Mouse (Mus musculus) intestine, embryonic 14.5 days (tissue): ENCODE data around the gene Trp53rka. TPM values are rescaled to one million over a fixed set of nuclear protein-coding genes. Genes with fewer than 3 reads are reported as not detected.

Source experiments
- ATAC-seq: fragments of 200-750 bp; cut with Nextera tagmentation; replicated peaks from 2 replicates; pipeline ENCODE4 v1.8.0; 2017; ENCODE audit warnings: low read depth, moderate number of reproducible peaks, moderate TSS enrichment, moderate library complexity; ENCODE audit not compliant: low FRiP score, low TSS enrichment
- DNase-seq: peaks from one replicate; pipeline ENCODE4 v3.0.0-alpha.2; 2018; ENCODE audit warnings: low spot score
- H3K27ac ChIP-seq: fragments of 300-500 bp; sonication (generic); 2 replicates; pipeline ENCODE4 v1.5.1; 2014; ENCODE audit warnings: low read depth, mild to moderate bottlenecking, control low read depth
- H3K27me3 ChIP-seq: fragments of 300-500 bp; sonication (generic); replicated peaks from 2 replicates; pipeline ENCODE4 v1.6.1; 2014; ENCODE audit warnings: low read length, control low read depth; ENCODE audit not compliant: control insufficient read depth, insufficient read depth
- H3K36me3 ChIP-seq: fragments of 300-500 bp; sonication (generic); 2 replicates; pipeline ENCODE4 v1.6.1; 2014; ENCODE audit warnings: low read length, control low read depth; ENCODE audit not compliant: control insufficient read depth, insufficient read depth
- H3K4me1 ChIP-seq: fragments of 300-500 bp; sonication (generic); replicated peaks from 2 replicates; pipeline ENCODE4 v1.6.1; 2014; ENCODE audit warnings: low read length, control low read depth, mixed read lengths; ENCODE audit not compliant: control insufficient read depth, insufficient read depth
- H3K4me2 ChIP-seq: fragments of 300-500 bp; sonication (generic); 2 replicates; pipeline ENCODE4 v1.6.1; 2014; ENCODE audit warnings: low read length
- H3K4me3 ChIP-seq: fragments of 300-500 bp; sonication (generic); 2 replicates; pipeline ENCODE4 v1.5.1; 2014; ENCODE audit warnings: low read depth, low read length, control low read depth, mixed read lengths
- H3K9ac ChIP-seq: fragments of 300-500 bp; sonication (generic); 2 replicates; pipeline ENCODE4 v1.6.1; 2014; ENCODE audit warnings: mild to moderate bottlenecking, low read length
- H3K9me3 ChIP-seq: fragments of 300-500 bp; sonication (generic); 2 replicates; pipeline ENCODE4 v1.6.1; 2016; ENCODE audit warnings: low read length, control low read depth; ENCODE audit not compliant: control insufficient read depth
- WGBS: fragments of 180-500 bp; shearing (Covaris S2); extraction: QIAGEN DNeasy Blood & Tissue Kit; methylation state at CpG from one replicate; pipeline ENCODE4 v1.1.7; 2014; 5-methylcytosine and 5-hydroxymethylcytosine counted together
- polyA plus RNA-seq: library from polyadenylated mRNA; unstranded; fragments of >200 nt; fragmentation: Nextera tagmentation; extraction: Ambion mirVana; gene quantifications from 2 replicates; pipeline ENCODE4 v1.2.1, GENCODE M21; 2014

Gene Trp53rka
- 35.4 and 37.1 TPM in 2 replicates for polyA plus RNA-seq

DNA sequence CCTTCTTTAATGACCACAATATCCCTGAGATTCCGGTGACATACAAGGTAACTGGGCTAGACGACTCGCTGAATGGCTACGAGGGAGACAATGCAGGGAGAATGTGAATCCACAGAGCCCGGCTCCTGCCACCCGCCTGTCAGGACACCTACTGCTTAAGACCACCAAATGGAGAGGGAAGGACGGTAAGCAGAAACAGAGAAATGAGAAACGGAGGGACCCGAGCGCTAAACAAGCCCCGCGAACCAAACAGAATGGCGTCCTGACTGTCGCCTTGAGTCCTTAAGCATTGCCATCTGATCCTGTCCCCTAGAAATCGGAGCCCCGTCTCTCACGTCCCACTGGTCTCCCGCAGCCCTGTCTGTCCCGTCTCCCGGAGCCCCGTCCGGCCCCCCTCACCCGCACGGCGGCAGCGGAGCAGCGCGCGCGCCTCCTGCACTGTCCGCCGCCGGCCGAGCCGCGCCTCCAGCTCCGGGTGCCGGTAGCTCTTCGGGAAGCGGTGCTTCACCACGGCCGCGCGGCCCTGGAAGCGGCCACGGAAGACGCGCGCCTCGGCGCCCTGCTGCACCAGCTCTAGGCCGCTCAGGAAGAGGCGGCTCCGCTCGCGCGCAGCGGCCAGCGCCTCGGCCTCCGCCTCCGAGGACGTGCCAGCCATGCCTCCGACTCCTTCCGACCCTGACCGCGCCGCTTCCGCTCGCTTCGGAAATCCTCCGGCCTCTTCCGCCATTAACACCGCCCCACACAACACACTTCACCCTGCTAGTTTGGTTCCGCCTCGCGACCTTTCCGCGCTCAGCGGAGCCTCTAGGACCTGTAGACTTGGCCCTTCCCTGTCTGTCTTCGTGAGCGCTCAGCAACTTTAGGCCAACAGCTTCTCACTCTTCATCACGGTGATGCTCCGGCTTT, at the start of gene Trp53rka:
Trp53rka (minus strand) TSS at position 677 of the 906 bp plus-strand sequence.
- peaks cover 3% of the 10 kb centered on the region; the same call in 1 of the 2 replicates for H3K4me1 ChIP-seq
- H3K9me3 ChIP-seq = no peaks in the 10 kb centered on the region
- peaks cover 28% of the 10 kb centered on the region for H3K36me3 ChIP-seq
- WGBS = under 1% methylated on average over 64 of the region's 84 CpGs
- peak; percentile 89 for ATAC-seq
- H3K9ac ChIP-seq = peak within 1 kb of the TSS; percentile 74
- peak within 1 kb of the TSS; percentile 85 for H3K4me2 ChIP-seq
- 0 out of 2 replicates have a peak within 1 kb of the TSS, but pooled peaks have one; percentile 51 for H3K27ac ChIP-seq
- H3K4me3 ChIP-seq = peak within 1 kb of the TSS; percentile 74
- peak; percentile 88 for DNase-seq
- H3K27me3 ChIP-seq = no peaks in the 10 kb centered on the region

DNA sequence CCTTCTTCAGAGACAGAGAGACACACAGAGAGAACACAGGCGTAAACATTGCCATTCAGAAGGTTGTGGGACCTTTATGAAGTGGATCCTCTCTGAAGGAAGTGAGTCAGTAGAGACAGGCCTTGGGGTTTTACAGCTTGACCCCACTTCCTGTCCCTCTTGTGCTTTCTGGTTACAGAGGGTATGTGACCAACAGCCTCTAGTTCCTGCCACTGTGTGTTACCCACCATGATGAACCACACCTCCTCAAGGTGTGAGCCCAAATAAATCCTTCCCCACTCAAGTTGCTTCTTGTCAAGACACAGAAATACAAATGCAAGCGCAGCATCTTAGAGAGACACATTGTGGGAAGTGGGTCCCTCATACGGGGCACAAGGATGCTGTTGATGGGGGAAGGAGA, 47.9 kb upstream of the Trp53rka start:
- 74% methylated on average over 3 of the region's 3 CpGs for WGBS
- H3K4me2 ChIP-seq = no peak overlapping the region
- ATAC-seq = no peak
- no peaks in the 10 kb centered on the region for H3K36me3 ChIP-seq
- no peak overlapping the region for H3K9ac ChIP-seq
- H3K4me1 ChIP-seq = no peaks in the 10 kb centered on the region
- H3K27me3 ChIP-seq = no peaks in the 10 kb centered on the region
- H3K9me3 ChIP-seq = no peaks in the 10 kb centered on the region
- DNase-seq = no peak
- H3K27ac ChIP-seq = no peak overlapping the region
- H3K4me3 ChIP-seq = no peak overlapping the region

DNA sequence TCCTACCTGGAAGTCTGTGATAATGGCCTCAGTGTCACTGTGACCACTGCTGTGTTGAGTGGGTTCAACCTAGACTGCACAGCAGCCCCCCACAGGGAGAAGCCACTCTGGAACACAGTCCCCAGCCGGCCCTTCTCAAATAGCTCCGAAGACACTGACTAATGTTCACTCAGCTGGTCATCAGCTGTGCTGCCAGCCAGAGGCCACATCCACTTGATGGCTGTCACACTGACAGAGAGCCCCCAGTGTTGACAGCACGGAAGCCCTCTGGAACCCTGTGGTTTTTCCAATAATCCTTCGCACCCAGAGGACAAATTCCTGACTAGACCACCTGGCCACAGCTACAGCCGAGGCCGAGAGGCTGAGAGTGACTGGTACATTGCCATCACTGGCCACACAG, 40.7 kb upstream of the Trp53rka start:
- no peak for ATAC-seq
- no peaks in the 10 kb centered on the region for H3K36me3 ChIP-seq
- no peak for DNase-seq
- H3K4me2 ChIP-seq = no peak overlapping the region
- H3K4me1 ChIP-seq = no peaks in the 10 kb centered on the region
- no peaks in the 10 kb centered on the region for H3K27me3 ChIP-seq
- no peak overlapping the region for H3K4me3 ChIP-seq
- H3K27ac ChIP-seq = no peak overlapping the region
- 76% methylated on average over 6 of the region's 6 CpGs for WGBS
- no peaks in the 10 kb centered on the region for H3K9me3 ChIP-seq
- no peak overlapping the region for H3K9ac ChIP-seq

DNA sequence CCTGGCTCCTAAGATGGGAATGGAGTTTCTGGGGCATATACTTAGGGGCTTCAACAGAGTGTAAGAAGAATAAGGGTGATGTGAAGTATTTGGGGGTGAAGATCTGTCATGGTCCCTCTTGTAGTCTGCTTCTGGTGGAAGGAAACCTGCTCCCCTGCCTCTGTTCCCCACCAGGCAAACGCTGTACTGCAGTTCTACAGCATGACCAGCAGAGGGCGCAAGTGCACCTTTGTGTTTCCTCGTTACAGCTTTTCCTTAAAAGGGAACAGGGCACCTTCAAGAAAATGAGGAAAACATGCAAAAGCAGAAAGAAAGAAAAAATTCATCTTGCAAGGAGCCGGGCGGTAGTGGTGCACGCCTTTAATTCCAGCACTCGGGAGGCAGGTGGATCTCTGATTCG, 36.0 kb upstream of the Trp53rka start:
- no peak overlapping the region for H3K4me3 ChIP-seq
- ATAC-seq = no peak
- no peaks in the 10 kb centered on the region for H3K27me3 ChIP-seq
- no peaks in the 10 kb centered on the region for H3K36me3 ChIP-seq
- H3K4me2 ChIP-seq = no peak overlapping the region
- no peaks in the 10 kb centered on the region for H3K9me3 ChIP-seq
- no peaks in the 10 kb centered on the region for H3K4me1 ChIP-seq
- WGBS = 17% methylated on average over 8 of the region's 8 CpGs
- H3K9ac ChIP-seq = no peak overlapping the region
- DNase-seq = peak; percentile 90
- H3K27ac ChIP-seq = no peak overlapping the region

DNA sequence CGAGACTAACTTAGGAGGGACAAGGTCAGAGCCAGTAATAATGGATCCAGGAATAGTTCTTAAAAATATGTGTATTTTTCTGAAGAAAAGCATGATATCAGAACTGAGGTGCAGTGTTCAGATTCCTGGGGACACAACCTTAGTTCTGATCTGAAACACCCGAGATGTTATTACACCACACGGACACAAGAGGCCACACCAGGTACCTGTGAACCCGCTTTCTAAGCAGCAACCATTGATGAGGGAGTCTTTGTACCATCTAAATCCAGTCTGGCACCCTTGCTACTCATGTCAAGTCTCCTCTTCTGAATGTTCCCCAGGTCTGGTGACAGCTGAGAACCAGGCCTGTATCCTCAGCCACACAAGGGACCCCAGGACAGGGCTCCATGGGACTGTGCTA, 32.5 kb upstream of the Trp53rka start:
- no peak for ATAC-seq
- H3K27ac ChIP-seq = no peak overlapping the region
- no peaks in the 10 kb centered on the region for H3K4me1 ChIP-seq
- 46% methylated on average over 4 of the region's 4 CpGs for WGBS
- no peaks in the 10 kb centered on the region for H3K36me3 ChIP-seq
- H3K4me2 ChIP-seq = no peak overlapping the region
- no peak for DNase-seq
- H3K4me3 ChIP-seq = no peak overlapping the region
- H3K9me3 ChIP-seq = 0 out of 2 replicates have a peak, but pooled peaks cover 3% of the 10 kb centered on the region
- no peaks in the 10 kb centered on the region for H3K27me3 ChIP-seq
- H3K9ac ChIP-seq = no peak overlapping the region

DNA sequence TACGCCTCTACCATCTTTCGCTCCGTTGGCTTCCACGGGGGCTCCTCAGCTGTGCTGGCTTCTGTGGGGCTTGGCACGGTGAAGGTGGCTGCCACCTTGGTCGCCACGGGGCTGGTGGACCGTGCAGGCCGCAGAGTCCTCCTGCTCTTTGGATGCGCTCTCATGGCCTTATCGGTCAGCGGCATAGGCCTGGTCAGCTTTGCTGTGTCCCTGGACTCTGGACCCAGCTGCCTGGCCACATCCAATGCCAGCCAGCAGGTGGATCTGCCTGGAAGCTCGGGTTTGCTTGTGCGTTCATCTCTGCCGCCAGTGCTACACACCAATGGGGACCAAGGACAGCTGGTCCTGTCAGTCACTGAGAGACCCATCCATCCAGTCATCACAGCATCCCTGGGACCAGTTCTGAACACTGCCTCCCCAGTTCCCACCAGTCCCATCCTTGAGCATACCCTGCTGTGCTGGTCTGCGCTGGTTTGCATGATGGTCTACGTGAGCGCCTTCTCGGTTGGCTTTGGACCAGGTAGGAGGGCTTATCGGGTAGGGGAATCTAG, 22.1 kb upstream of the Trp53rka start:
- Histone ChIP-seq H3K27ac (no peak overlapping the region), H3K36me3 (peaks cover 5% of the 10 kb centered on the region; the same call in 1 of the 2 replicates), H3K9me3 (no peaks in the 10 kb centered on the region), H3K9ac (no peak overlapping the region), H3K27me3 (no peaks in the 10 kb centered on the region), H3K4me1 (peaks cover 13% of the 10 kb centered on the region), H3K4me2 (no peak overlapping the region), H3K4me3 (no peak overlapping the region)
- no peak for DNase-seq
- ATAC-seq = no peak
- WGBS = 96% methylated on average over 20 of the region's 20 CpGs

DNA sequence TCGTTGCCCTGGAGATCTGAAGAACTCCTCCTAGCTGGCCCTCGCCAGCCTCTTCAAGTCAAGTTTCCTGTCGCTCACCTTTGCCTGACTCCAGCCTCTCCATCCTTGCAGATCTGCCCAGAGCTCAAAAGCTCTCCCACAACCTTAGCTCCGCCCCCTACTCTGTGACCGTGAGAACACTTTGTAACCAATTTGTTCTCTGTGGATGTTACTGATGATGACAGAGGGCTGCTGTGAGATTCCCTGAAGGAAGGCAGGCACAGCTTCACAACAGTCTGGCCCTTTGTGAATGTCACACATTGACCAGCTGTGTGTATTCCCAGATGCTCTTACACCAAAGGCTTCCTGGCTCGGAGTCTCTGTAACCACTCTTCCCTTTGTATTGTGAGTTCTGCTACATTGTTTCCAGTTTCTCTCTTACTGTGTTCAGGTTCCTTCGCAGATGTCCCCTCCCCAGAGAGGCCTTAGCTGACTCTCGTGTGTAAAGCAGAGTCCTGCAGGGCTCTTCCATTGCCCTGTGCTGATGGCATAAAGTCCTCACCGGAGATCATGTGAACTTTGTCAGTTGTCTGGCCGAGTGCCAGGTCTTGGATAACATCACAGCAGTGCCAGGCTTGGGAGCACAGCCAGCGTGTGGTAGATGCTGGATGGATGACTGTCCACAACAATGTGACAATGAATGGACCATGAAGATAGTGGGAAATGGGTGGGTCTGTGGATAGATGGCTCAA, 19.9 kb upstream of the Trp53rka start:
- no peak for DNase-seq
- Histone ChIP-seq H3K9me3 (no peaks in the 10 kb centered on the region), H3K27ac (peak overlapping the region; percentile 29; the same call in 1 of the 2 replicates), H3K9ac (no peak overlapping the region), H3K4me1 (peaks cover 13% of the 10 kb centered on the region), H3K27me3 (no peaks in the 10 kb centered on the region), H3K4me3 (no peak overlapping the region), H3K36me3 (no peaks in the 10 kb centered on the region), H3K4me2 (no peak overlapping the region)
- WGBS = 24% methylated on average over 11 of the region's 11 CpGs
- ATAC-seq = 0 out of 2 replicates have a peak, but pooled peaks have one; percentile 32

DNA sequence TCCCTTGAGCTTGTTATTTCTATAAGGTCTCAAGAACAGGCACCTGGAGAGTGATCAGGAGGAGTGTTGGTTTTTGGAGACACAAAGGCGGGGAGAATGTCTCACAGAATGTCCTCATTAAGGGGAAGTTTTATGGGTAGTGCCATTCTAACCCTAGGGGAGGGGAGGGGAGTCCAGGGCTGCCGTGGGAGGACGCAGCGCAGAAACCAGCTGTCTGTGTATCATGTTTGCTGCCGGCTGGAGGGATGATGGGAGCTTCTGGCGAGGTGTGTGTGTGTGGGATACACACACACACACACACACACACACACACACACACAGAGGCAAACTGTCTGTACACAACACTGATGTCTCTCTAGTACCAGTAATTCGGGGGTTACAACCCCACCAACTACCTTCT, 19.3 kb upstream of the Trp53rka start:
- no peak overlapping the region for H3K4me2 ChIP-seq
- ATAC-seq (0 out of 2 replicates have a peak, but pooled peaks have one; percentile 23), DNase-seq (no peak)
- no peak overlapping the region for H3K9ac ChIP-seq
- H3K9me3 ChIP-seq = no peaks in the 10 kb centered on the region
- peaks cover 13% of the 10 kb centered on the region for H3K4me1 ChIP-seq
- H3K36me3 ChIP-seq = no peaks in the 10 kb centered on the region
- no peaks in the 10 kb centered on the region for H3K27me3 ChIP-seq
- H3K4me3 ChIP-seq = no peak overlapping the region
- WGBS = 20% methylated on average over 7 of the region's 7 CpGs
- 0 out of 2 replicates have a peak overlapping the region, but pooled peaks have one; percentile 29 for H3K27ac ChIP-seq
